Mouse (Mus musculus) cerebellum, adult 11 months (tissue): Measurements from ENCODE around the gene Prkg1.

ENCODE experiments used
- DNase-seq: peaks from one replicate; pipeline ENCODE4 v3.0.0; 2022

Prkg1 gene

DNA sequence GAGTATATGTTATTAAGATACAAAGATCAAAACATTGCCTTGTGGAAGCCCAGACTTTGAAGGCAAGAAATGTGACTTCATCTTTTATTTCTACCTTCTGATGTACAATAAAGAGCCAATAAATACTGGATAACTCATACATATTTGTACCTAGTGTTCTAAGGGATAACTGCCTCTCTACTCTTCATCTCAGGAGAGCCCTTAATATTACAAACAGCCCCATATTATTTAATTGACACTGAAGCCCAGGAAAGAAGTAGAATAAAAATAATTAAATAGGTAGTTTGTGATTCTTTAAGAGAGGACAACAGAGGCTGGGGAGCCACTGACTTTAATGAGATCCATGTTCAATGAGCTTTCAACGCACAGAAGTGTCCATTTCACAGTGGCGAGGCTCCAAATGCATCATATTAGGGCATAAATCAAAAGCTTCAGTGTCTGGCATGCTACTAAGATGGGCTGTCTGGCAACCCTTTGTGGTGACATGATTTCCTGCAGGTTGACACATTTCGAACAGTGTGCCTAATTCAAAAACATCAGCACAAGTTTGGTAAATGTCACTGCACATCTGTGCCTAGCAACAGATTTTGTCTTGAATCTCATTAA is 753.2 kb downstream of the Prkg1 start:
- no peak for DNase-seq

DNA sequence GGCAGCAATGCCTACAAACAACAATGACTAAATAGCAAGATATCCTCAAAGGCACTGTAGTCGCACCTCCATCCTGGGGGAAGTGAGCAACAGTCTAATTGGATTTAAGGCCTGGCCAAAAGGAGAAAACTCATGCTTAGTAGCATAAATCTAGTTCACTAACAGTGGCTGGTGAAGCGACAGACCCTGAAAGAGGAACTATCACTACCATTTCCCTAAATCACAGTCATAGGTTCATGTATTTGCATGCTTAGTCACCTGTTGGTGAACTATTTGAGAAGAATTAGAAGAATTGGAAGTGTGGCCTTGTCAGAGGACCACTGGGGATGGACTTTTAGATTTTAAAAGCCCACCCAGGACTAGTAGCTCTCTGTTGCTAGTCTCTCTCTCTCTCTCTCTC is 766.3 kb downstream of the Prkg1 start:
- DNase-seq, result no peak

DNA sequence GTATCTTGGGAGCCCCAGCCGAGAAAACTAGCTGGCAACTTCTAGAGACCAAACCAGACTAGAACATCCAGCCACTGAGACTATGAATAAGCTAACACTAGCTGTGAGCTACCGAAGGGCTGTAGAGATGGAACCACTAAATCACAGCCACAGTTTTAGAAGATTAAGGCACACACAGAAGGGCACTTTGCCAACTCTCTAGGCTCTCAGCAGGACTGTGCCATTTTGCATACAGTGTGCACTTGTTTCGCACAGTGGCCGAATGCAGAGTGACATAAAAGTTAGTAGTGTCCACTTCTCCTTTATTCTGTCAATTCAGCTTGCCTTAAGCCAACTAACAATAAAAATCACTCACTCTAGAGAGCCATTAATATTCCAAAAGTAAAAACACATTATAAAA is 774.4 kb downstream of the Prkg1 start:
- no peak for DNase-seq

DNA sequence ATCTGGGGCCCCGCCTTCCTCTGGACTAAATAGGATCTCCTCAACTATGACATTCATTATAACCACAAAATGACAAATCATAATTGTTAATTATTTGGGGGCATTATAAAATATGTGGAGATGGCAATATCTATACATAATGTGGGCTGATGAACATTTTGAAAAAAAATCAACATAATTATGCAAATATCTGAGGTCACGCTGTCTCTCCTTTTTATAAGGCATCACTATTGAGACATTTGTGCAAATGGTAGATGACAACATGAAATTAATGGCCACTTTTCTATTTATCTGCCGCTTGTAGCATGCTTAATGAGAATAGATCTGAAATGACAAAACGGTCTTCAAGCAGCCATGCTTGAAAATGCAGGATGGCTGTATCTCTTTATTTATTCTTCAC is 782.4 kb downstream of the Prkg1 start:
- no peak for DNase-seq

DNA sequence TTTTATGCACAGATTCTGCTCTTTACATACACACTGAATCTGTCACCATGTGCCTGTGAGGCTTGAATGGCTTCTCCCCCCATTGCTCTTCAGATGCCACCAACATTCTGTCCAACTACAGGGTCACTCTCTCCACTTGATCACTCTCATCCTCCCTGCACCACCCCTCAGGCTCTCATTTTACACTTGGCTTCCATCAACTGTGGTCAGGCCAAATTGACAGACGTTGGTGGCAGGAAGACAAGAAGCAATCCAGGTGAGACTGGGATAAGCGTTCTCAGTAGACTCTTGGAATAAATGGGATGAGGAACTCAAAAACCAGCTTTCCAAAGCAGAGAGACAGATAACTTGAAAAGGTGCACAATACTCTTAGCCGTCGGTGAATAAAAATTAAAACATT is 786.7 kb downstream of the Prkg1 start:
- DNase-seq, result no peak

DNA sequence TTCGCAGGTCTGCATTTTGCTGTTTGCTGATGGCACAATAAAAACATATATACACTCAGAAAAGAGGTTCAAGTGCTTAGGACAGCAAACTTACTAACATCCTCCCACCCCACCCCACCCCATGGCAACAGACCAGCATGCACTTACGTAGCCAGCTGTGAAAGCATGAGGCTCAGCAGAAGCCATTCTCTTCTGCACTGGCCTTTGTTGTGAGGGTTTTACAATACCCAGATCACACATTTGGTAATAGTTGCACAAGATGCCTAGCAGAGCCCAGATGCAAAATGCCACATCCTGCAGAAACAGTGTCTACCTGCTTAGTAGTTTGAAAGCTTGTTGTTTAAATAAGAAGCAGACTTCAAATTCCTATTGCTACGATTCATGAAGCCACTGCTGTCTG is 814.2 kb downstream of the Prkg1 start:
- DNase-seq, result no peak

DNA sequence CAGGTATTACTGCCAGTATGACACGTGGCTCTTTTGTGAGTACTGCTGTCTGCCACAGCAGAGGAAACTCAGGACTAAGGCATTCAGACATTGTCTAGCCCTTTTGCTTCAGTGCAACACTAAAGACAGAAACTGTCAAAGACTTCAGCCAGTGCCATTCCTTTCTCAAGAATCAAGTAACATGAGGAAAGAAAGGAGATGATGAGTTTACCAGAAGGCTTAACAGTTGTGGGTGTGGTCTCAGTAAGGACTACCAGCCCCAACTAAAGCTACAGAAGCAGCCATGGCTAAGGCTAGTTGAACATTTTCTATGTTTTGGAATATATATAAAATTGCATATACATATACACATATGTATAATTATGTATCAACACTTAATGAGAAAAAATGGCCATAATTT is 816.6 kb downstream of the Prkg1 start:
- no peak for DNase-seq

DNA sequence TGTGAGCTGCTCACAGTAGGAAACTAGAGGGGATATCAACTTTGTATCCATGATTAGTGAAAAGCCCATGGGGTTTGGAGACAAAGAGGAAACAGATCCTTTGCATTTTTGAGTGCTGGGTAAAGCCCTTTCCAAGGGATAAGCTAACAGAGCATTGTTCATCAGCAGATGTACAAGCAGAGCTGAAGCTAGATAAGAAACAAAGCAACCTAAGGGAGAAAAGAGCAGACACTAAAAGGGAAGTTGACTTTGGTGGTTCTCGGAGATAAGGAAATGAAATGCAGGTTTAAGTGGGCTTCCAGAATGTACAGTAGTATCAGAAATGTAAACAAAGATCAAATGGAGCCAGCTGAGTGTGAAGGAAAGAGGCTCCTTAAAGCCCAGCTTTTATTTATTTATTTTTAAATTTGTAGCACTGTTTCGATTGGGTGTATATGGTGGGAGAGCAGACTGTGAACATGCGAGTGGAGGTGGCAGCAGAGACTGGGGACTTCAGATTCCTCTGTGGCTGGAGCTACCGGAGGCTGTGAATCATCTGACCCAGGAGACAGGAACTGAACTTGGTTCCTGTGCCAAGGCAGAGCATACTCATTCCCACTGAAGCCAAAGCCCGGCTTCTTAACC is 822.4 kb downstream of the Prkg1 start:
- no peak for DNase-seq

DNA sequence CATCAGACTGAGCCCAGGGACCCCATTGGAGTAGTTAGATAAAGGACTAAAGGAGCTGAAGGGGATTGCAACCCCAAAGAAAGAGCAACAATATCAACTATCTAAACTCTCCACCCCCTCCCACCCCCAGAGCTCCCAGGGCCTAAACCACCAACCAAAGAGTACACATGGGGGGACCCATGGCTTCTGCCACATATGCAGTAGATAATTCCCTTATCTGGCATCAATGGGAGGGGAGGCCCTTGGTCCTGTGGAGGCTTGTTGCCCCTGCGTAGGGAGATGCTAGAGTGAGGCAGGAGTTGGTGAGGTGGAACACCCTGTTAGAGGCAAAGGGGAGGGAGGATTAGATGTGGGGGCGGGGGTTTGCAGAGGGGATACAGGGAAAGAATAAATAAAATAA is 826.8 kb downstream of the Prkg1 start:
- DNase-seq, result no peak

DNA sequence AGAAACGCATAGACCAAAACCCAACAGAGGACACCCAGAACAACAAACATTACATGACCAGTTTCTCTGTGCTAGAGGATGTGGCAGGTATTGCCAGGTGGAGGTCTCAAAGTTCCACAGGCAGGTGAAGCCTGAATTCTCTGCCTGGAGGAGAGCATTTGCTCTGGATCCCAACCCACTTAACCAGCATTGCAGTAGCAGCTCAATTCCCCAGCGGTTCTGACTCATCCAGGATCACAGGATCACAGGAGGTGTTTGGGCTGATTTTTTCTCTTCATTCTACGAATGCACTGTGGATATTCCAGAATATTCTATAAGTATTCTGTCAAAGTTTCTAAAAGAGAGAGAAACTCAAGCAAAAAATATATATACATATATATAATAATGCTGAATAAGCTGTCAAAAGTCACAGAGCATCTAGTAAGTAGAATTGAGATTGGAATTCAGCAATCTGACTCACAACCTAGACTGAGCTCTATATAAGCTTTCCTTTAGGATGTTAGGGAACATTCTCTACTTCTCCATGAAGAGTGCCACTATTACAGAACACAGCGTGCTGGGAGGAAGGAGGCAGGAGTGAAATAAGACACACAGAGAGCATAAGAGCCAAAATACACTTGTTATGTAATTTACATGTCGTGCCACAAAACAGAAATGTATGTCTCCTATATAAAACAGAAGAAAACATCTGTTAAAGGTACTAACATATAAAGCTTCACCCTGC is 833.2 kb downstream of the Prkg1 start:
- no peak for DNase-seq

DNA sequence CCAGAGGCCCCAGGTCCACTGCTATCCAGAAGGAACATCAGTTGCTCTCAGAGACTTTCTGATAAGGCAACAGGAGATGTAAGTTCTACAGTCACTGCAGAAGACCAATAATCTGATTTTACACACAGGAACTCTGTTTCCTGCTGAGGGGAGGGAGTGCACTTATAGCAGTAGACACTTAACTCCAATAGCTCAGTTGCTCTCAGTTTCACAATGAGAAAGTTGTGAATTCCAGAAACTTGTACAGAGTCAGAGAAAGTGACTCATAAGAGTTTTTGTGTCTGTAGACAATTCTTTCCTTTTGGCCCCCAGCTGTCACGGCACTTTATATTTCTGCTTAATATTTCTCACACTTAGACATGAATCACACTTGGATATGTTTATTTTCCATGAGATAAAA is 840.8 kb downstream of the Prkg1 start:
- DNase-seq, result no peak

DNA sequence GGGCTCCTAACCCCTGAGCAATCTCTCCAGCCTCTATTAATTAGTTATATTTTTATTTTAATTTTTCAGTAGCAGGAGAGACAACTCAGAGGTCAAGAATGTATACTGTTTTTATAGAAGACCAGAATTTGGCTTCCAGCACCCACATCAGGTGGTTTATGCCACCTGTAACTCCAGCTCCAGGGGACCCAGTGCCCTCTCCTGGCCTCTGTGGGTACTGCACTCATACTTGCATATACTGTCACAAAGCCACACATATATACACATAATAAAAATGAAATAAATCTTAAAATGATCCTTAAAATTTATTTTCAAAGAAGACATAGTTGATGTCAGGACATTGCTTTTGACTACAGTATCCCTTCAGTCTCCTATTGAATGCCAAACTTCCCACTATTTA is 862.5 kb downstream of the Prkg1 start:
- DNase-seq, result no peak

DNA sequence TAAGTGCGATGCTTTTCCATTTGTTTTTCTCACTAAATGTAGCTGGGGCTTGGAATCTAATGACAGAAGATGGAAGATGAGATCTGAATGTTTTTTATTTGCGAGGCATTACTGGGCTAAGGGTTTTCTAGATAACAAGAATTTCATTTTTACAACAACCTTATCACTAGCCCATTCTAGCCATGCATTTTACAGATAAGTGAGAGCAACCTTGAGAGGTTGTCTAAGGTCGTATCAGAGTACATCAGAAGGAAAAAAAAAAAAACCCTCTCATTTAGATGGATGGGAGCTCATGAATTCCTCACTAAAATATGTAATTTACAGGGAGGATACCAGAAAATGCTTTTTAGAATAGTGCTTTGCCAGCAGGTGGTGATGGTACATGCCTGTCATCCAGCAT is 863.8 kb downstream of the Prkg1 start:
- DNase-seq, result no peak

DNA sequence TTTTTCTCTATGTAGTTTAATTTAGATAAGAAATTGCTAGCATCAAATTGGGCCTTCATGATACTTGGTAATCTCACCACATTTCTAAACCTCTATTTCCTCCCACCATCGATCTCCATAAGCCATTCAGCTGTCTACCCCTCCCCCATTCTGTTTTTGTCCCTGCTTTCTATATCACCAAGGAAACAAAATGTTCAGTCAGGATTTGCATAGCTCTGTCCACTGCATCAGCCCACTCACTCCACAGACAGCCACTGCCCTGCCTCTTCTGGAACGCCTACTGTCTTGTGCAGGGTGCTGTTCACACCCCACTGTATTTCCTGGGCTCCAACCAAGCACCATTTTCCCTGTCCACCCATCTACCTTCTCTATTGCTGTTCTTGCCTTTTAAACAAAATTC is 874.5 kb downstream of the Prkg1 start:
- no peak for DNase-seq

DNA sequence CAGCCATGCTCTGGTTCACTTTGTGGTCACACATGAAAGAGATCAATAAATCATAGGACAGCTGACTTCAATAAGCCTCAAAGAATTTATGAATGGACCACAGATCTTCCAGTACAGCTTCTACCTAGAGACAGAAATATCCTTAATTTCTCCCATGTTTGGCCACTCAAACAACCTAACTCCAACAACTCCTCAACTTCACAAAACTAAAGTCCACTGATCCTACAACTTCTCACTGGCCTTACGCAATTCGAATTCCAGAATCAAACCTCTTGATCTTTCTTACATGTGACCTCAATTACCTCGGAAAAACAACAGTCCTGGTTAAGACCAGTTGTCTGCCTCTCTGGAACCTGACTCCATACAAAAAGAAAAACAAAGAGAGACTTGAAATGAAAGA is 875.0 kb downstream of the Prkg1 start:
- DNase-seq, result no peak

DNA sequence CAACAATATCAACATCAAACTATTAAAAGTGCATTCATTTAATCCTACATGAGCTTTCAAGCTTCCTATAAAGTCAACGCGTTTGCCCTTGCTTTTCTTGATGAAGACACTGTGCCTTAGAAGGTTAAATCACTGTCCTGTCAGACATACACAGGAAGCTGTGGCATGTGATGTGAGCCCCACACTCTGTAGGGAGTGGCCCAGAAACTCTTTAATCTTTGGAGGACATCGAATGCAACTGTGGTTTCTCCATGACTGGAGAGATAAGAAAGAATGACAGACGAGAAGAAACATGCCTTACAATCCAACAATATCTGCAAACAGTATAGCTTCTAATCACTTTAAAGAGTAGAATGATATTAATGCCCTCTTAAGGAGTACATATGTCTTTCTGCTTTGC is 903.4 kb downstream of the Prkg1 start:
- DNase-seq, result no peak

DNA sequence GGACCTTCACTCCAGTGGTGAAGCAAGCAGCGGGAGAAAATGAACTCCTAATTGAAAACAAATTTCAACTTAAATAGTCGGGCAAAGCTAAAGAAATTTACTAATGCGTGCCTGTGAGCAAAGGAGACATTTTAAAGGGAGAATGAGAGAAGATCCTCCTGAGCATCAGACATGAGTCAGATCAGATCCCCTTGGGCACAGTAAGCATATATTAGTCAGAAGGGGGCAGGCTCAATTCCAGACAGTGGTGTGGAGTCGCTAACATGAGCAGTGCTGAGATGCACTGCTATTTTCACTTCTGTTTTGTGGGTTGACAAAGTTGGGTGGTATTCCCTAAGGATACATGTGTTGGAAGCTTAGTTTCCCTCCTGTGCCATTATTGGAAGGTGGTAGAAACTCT is 913.8 kb downstream of the Prkg1 start:
- DNase-seq, result no peak

DNA sequence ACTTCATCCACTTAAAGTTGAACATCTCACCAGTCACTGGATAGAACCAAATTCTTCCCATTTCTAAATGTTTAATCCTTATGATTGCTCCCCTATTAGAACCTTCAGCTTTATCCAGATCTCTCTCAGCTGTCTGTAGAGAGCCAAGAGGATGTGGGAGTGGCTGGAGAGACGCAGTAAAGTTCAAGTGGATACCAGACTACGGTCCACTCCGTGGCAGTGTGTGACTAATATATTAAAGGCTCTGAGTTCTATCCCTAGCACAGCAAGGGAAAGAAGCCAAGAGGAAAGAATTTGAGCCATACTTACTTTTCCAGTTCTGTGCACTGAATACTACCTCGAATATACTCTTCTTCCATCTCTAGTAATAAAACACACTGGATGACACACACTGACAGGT is 919.9 kb downstream of the Prkg1 start:
- DNase-seq, result no peak

DNA sequence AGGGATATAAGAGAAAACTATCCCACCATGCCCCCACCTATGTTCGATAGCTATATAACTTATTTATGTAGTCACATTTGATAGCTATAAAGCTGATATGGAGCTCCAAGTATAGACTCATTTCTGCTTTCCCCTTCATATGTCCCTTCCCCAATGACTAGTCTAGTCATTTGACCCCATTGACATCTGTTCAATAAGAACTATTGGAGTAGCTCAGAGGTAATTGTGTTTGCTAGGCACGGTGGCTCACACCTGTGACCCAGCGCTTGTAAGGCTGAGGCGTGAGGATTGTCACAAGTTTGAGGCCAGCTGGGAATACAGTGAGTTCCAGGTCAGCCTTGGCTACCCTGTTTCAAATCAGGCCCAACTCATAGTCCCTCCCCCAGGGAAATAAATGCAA is 921.2 kb downstream of the Prkg1 start:
- no peak for DNase-seq

DNA sequence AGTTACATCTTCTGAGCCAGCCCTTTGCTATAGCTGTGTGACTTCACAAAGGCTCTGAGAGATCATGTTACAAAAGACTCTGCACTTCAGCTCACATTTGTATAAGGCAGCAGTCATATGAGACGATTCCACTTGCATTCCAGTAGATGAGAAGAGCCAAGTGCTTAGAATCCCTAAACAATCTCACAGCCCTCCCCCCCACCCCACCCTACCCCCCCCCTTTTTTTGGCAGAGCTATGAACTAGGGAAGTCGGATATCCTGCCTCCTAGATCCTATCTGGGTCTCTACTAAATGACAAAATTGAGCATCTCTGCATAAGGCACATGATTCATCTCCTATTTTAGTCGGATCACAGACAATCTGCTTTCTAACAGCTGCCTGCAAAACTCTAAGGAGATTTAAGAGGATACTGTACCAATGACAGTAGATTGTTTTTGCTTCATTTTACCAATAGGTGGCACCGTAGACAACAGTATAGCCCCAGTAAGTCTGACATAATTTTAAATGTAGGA is 921.7 kb downstream of the Prkg1 start:
- no peak for DNase-seq

DNA sequence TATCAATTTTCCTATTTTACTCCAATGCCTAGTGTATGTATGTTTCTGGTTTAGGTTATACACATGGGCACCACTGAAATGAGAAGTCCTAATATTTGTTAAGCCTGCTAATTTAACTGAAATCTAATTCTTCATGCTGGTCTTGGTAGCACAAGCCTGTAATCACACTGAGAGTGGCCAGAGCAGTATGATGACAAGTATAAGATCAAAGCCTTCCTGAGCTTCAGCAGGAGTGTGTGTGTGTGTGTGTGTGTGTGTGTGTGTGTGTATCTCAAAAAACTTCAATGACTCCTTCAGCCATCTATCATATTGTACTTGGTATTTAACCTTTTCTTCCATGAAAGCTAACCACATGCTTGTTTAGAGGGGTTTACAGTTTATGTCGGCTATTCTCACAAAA is 922.2 kb downstream of the Prkg1 start:
- no peak for DNase-seq

DNA sequence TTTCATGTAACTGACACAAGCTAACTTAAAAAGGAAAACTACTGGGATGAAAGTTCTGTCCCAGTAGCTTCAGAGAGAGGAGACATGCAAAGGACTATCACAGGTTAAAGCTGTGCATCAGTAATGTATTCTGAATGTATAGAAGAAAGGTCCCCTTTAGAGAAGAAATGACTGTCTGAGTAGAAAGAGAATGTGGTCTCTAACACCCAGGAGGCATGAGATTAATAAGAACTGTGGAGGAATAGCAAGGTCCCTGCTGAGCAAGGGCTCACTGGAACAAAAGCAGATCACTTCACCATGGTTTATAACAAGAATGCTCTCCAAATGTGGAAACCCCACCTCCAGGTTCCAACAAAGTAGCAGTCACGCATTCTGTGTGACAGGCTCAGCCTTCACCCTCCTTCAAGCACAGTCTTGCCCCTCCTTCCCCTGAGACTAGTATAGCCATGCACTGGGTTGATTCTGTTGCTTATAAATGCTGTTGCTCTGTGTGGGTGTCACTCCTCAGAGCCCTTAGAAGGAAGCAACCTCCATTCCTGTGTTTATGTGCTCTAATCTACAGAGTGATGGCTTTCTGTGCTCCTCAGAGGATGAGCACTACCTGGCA is 931.7 kb downstream of the Prkg1 start:
- DNase-seq, result no peak

DNA sequence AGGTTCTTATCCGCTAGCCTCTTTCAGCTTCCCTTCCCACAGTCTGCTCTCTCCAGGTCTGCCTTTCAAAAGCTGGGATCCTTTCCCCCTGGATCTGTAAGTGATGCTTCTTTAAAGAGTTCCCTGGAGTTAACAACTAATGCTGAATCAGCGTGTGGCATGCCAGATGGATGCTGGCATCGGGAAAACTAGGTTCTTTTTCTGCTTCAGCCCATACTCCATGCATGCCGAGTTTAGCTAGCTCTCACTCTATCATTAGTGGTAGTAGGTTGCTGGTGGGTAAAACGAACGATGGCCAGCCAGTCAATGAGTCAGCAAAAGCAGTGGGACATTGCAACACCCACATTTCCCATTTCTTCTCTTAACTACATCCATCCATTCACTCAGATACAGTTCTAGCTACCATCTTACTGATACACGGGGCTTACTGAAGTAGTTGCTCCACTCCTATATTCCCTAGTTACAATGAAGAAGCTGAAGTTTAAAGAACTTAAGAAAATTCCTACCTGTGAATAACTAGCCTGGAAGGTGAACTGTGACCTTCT is 935.5 kb downstream of the Prkg1 start:
- DNase-seq, result no peak

DNA sequence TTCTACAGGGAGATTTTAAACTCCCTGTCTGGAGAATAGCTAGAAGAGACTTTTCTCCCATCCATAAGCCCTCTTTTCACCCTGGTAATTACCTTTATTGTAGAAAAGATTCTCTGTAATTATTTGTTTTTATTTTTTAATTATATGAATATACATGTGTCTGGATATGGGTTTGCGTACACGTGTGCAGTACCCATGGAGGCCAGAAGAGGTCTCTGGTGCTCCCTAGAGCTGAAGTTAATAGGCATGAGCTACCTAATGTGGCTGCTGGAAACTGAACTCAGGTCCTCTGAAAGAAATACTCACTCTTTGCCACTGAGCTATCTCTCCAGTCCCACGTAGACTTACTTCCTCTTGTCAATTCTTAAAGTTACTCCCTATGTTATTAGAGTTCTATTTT is 937.0 kb downstream of the Prkg1 start:
- no peak for DNase-seq
